Mouse (Mus musculus) activated CD4-positive, CD25-positive, alpha-beta regulatory T cell, adult 4 months (primary cell): ENCODE data around the gene Clta. TPM values are rescaled to one million over a fixed set of nuclear protein-coding genes. Genes with fewer than 3 reads are reported as not detected.

ENCODE experiments used
- ATAC-seq: one replicate; pipeline ENCODE4 v1.8.0; 2017
- polyA plus RNA-seq, 2 experiments: library from polyadenylated mRNA; unstranded; fragments of 100-300 nt; shearing (Covaris generic); gene quantifications; one replicate each; pipeline ENCODE4 v1.2.1; 2017

Clta gene
- polyA plus RNA-seq, 2 experiments from 2014 or later = 109 to 116 TPM

GRCm38 (mm10) chr4:43980236-43980635, 24.0 kb upstream of the Clta start:
- ATAC-seq = no peak

DNA sequence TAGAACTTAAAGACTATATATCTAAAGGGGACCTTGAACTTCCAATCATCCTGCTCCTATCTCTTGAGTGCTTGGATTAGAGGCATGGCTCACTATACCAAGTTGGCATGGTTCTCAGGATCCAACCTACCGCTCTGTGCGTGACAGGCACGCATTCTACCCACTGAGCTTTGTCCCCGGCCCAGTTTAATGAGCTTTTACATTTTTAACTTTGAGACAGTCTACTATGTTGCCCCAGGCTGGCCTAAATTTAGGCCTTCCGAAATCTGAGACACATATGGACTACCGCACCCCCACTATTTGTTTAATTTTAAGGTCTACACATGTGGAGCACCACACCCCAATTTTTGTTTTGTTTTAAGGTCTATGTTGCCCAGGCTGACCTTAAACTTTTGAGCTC, 23.4 kb upstream of the Clta start:
- ATAC-seq = no peak

GRCm38 (mm10) chr4:43981251-43981650, 23.0 kb upstream of the Clta start:
- no peak for ATAC-seq

- peak; percentile 99 for ATAC-seq
Observed at GRCm38 (mm10) chr4:43982053-43982732, 22.1 kb upstream of the Clta start.

- ATAC-seq = no peak
Observed at GRCm38 (mm10) chr4:43983181-43983580, 21.1 kb upstream of the Clta start, which contains the start of gene Ccin. Ccin (plus strand) TSS chr4:43983483.

GRCm38 (mm10) chr4:43983756-43984155, 20.5 kb upstream of the Clta start:
- no peak for ATAC-seq

DNA sequence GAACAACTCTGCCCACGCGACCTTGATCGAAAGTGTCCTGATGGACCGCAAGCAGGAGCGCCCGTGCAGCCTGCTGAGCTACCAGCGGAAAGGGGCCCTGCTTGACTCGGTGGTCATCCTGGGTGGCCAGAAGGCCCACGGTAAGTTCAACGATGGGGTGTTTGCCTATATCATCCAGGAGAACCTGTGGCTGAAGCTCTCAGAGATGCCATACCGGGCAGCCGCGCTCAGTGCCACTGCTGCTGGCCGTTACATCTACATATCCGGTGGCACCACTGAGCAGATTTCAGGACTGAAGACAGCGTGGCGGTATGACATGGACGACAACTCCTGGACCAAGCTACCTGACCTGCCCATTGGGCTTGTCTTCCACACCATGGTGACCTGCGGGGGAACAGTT, 19.9 kb upstream of the Clta start:
- no peak for ATAC-seq

- no peak for ATAC-seq
Observed at GRCm38 (mm10) chr4:43988976-43989375, 15.3 kb upstream of the Clta start.

- no peak for ATAC-seq
Observed at GRCm38 (mm10) chr4:43993072-43993471, 11.2 kb upstream of the Clta start.

- ATAC-seq = no peak
Observed at GRCm38 (mm10) chr4:43994342-43994741, 9.9 kb upstream of the Clta start.

DNA sequence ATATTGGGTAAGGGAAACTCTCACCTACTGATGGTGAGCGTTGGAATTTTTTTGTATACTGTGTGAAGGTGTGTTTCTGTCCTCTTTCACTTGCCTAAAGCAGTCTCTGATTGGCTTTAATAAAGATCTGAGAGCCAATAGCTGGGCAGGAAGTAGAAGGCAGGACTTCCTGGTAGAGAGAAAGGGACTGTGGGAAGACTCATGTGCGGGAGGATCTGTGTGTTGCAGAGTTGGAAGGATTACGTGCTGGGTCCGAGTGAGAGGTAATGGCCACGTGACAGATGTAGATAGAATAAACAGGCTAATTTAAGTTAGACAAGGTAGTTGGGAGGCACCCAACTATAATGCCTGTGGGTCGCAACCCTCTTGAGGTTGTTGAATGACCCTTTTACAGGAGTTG, 630 bp upstream of the Clta start:
- ATAC-seq = no peak

GRCm38 (mm10) chr4:44004623-44005409, 564 bp downstream of the Clta start:
- ATAC-seq = no peak

DNA sequence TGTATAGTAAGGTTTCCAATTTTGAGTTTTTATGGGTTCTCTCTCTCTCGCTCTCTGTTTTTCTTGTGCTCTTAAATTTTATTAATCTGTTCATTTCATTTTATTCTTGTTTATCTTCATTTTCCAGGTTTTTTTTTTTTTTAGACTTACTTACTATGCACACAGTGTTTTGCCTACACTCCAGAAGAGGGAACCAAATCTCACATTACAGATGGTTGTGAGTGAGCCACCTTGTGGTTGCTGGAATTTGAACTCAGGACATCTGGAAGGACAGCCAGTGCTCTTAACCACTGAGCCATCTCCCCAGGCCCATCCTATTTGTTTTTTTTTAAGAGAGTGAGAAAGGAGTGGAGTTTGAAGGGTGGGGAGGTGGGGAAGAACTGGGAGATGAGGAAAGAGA, 5.9 kb downstream of the Clta start:
- ATAC-seq = no peak

GRCm38 (mm10) chr4:44010893-44011292, 6.6 kb downstream of the Clta start:
- no peak for ATAC-seq

- no peak for ATAC-seq
Observed at GRCm38 (mm10) chr4:44011799-44012198, 7.5 kb downstream of the Clta start.

GRCm38 (mm10) chr4:44012376-44013367, 8.4 kb downstream of the Clta start:
- ATAC-seq = peak; percentile 98

DNA sequence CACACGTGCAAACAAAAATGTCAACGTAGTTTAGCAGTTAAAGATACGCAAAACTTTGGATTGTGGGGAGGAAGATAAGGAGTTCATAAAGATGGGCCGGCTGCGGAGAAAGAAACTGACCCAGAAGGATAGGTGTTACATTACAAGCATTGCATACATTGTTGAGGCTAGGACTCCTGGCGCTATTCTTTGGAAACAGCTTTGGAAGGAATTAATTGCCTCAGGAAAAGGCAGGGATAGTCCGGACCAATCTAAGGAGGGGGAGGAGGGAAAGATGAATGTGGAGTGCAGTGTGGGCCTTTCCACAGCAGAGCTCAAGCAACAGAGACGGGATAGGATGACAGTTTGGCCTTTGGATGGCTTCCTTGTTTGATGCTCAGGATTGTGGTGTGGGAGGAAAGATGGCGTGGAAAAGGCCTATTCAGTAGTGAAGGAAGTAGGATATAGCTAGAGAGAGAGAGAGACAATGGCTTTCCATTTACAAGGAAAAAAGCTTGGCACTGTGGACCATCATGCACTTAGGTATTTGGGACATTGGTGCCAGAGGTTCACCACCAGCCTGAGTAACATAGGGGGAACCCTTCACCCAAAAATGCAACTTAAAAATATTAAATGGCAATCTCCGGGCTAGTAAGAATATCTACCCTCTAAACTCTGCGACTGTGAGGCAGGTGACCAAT, 9.3 kb downstream of the Clta start:
- no peak for ATAC-seq

DNA sequence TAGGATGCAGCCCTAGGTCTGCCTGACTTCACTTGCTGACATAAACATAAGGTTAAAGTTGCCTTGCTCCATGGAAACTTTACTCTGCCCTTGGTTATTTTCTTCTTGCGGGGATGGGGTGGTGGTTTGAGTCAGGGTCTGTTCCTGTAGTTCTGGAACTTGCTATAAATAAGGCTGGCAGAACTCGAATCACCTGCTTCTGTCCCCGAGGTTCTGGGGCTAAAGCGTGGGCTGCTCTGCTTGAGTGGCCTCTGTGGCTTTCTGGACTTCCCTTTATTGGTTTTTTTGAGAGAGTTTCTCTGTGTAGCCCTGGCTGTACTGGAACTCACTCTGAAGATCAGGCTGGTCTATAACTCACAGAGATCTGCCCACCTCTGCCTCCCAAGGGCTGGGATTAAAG, 11.8 kb downstream of the Clta start:
- no peak for ATAC-seq

DNA sequence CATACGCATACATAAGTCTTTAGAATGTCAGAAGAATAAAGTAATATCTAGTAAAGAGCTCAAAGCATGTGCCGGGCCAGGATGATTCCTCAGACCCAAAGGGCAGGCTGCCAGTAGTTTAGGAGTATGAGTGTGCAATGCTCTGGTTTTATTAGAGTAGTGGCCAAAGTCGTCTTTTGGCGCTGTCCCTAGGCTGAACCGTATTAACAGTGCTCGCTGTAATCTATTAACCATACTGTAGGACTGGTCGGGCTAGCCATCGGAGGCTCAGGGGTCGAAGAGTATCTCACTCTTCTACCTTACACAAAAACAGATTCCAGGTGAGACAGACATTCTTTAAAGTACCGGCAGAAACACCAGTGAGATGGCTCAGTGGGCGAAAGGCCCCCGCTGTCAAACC, 12.5 kb downstream of the Clta start:
- no peak for ATAC-seq

- peak; percentile 95 for ATAC-seq
Observed at GRCm38 (mm10) chr4:44022323-44022722, 18.1 kb downstream of the Clta start.

DNA sequence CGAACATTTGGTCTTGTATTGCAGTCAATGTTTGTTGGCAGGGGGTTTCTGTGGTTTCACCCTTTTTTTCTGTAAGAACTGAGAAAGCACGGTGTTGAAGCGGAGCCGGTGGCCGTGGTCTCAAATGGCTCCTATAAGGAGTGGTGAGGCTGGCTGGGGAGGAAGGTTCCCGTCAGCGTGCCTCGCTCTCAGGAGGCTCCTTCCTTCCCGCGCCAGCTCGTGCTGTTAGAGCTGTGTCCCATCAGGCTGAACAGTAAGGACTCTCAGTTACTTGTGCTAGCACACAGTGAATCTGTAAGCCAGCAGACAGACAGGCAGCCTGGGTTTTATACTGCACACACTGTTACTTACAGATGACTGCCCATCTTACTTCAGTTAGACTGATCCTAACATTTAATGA, 18.5 kb downstream of the Clta start:
- peak; percentile 36 for ATAC-seq

GRCm38 (mm10) chr4:44023681-44024080, 19.4 kb downstream of the Clta start:
- ATAC-seq = no peak
